Mouse (Mus musculus) T-helper 17 cell (primary cell): ENCODE measurements around the gene Apol9b.
"Not testable (repeated sequence)": the region's sequence is repeated elsewhere in the genome, so short reads cannot be mapped to it uniquely, and the experiment has no call there.

Source experiments
- in situ Hi-C, 2 experiments: fragments of 300-600 bp; cut with MboI, MseI; formaldehyde crosslinking; loops; 1 replicate in 1 of 2; 2 replicates in 1 of 2; pipeline ENCODE4 v1.15.1; 2025; ENCODE audit warnings: high pct_unique_total_duplicates in 2 of 2

Apol9b gene

DNA sequence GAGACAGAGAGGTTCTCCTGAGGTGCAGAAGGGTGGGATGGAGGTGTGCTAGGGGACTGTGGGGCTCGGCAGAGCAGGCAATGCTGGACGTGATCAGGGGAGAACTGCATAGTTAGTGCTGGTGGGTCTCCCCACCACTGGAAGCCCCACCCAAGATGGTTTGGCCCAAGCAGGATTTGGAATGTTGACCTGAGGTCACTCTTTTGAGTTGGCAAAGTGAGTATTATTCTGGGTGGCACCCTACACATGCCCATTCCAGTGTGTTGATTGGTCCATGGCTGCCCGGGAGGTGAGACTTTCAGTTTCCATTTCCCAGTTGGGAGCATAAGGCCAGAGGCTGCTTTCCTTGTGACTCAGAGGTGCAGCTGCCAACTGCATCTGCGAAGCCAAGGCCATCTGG is at the start of gene Apol9b:
Gene Apol9b (plus strand): TSS at position 301 of the 400 bp plus-strand sequence.
- in situ Hi-C loops, result not testable (repeated sequence)

- in situ Hi-C loops, result not testable (repeated sequence)
These were observed 44.9 kb upstream of the Apol9b start for GRCm38 (mm10) chr15:77683944-77684343.

DNA sequence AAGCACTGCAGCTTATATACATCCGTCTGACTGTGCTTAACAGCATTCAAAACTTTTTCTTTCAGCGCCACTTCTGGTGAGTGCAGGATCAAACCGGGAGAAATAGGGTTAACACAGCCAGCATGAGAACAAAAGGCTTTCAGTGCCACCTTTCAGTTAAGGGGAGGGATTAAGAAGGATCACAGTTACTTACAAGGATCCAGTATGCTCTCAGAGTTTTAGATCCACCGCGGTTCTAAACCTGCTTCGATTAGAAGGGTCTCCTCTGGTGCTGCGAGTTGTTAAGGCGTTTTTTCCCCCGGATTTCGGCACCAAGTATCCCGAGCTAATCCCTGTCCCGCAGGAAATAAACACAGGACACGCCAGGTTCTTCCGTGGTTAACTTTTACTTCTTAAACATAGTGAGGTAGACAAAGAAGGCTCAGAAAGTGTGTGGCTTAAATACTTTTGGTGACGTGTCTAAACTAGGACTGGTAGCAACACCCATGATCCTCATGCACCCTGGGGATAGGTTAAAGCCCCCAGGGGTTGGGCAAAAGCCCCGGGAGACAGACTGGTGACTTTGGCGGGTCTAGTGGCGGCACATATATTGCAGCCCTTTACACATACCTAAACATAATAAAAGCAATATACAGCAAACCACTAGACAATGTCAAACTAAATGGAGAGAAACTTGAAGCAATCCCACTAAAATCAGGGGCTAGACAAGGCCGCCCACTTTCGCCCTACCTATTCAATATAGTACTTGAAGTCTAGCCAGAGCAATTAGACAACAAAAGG is 37.1 kb upstream of the Apol9b start:
- in situ Hi-C loops, result loop anchor here in 1 of 2 experiments (5.0 kb wide), 1 partner anchor 239 kb away; no protein-coding TSS in a partner anchor

DNA sequence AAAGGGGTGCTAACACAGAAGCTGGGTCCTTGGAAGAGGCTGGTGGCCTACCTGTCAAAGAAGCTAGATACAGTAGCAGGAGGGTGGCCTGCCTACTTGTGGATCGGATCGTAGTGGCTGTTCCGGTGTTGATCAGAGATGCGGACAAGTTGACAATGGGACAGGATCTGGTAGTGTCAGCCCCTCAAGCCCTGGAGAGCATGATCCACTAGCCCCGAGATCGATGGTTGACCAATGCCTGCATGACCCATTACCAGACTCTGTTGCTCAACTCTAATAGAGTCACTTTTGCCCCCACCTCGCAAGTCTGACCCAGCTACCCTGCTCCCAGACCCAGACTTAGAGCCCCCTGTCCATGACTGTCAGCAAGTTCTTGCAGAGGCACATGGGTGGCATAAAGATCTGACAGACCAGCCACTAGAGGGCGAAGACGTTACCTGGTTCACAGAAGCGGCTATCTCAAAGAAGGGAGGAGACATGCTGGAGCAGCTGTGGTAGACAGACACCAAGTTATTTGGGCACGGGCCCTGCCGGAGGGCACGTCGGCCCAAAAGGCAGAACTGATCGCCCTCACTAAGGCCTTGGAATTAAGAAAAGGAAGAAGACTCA is 34.0 kb upstream of the Apol9b start:
- in situ Hi-C loops, result loop anchor here (5.0 kb wide), 3 partner anchors 53 to 247 kb away; partner anchors contain the start of gene Apol7b (in 1 of the 2)

- in situ Hi-C loops, result loop anchor here in 1 of 2 experiments (5.0 kb wide), 2 partner anchors 49 to 251 kb away; partner anchors contain the start of gene Apol7b
These were observed 30.2 kb upstream of the Apol9b start, which contains the start of gene Apol7e for GRCm38 (mm10) chr15:77698656-77699055. Gene Apol7e (plus strand): TSS chr15:77698857.

- in situ Hi-C loops, result loop anchor here in 1 of 2 experiments (5.0 kb wide), 1 partner anchor 42 kb away; no protein-coding TSS in a partner anchor
These were observed 23.5 kb upstream of the Apol9b start for GRCm38 (mm10) chr15:77705306-77705705.

GRCm38 (mm10) chr15:77708936-77709335 is 19.9 kb upstream of the Apol9b start:
- in situ Hi-C loops, result loop anchor here in 1 of 2 experiments (5.0 kb wide), 1 partner anchor 38 kb away; no protein-coding TSS in a partner anchor

- in situ Hi-C loops, result not testable (repeated sequence)
These were observed 10.6 kb upstream of the Apol9b start for GRCm38 (mm10) chr15:77718240-77718639.

GRCm38 (mm10) chr15:77721509-77721908 is 7.3 kb upstream of the Apol9b start:
- in situ Hi-C loops, result not testable (repeated sequence)

- in situ Hi-C loops, result not testable (repeated sequence)
These were observed 4.5 kb upstream of the Apol9b start for GRCm38 (mm10) chr15:77724208-77724911.

DNA sequence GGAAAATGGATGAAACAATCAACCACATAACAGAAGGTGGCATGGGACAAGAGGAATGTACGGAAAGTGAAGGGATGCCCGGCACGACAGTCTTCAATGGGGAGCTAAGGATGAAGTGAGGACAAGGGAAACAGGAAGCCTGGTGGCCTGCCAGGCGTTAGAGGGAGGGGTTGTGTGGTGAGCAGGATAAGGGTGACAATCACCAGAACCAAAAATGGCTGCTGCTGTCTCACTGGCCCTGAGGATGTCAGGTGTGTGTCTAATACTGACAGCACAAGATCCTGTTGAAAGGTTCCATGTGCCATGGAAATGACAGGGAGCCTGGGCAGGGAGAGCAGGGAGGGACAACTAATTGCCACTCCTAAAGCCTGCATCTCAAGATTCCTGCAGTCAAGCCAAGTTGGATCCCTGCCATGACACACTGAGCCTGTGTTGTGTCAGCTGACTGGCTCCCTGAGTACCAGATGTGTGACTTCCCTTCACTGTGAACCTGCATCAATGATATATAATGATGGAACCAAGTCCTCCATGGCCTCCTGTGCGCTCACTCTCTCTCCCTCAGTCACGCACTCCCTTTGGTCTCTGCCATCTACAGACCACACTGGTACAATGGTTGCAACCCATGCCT is 3.3 kb upstream of the Apol9b start:
- in situ Hi-C loops, result not testable (repeated sequence)

DNA sequence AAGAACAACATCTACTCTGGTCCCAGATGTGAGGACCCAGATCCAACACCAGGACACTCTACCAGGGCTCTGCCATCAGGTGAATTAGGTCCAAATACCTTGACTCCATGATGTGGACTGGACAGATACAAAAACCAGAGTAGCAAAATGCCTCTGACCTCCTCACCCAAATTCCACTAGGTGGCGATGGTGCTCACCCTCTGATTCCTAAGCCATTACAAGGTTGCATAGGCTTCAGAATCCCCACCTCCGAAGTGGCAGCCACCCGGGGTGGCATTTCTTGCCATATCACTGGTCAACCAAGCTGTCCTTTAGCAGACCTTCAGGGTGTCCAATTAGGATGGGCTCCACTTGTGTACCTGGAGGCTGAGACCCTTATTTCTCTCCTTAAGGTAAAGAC is 1.7 kb upstream of the Apol9b start:
- in situ Hi-C loops, result not testable (repeated sequence)

DNA sequence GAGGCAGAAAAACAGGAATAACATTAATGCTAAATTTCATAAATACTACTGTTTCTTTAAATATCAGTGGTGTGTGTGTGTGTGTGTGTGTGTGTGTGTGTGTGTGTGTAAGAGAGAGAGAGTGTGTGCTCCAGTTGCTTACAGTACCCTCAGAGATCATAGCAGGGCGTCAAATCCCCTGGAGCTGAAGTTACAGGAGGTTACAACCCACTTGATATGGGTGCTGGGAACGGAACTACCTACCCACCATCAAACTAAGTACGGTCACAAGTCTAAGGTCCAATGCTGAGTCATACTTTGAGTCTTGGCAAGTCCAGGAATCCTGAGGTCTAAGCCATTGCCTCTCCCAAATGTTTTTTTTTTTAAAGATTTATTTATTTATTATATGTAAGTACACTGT is 1.1 kb upstream of the Apol9b start:
- in situ Hi-C loops, result not testable (repeated sequence)

- in situ Hi-C loops, result loop anchor here in 1 of 2 experiments (5.0 kb wide), 1 partner anchor 324 kb away; no protein-coding TSS in a partner anchor
These were observed 2.8 kb downstream of the Apol9b start for GRCm38 (mm10) chr15:77731605-77732004.

GRCm38 (mm10) chr15:77732851-77733250 is 4.0 kb downstream of the Apol9b start:
- in situ Hi-C loops, result loop anchor here in 1 of 2 experiments (5.0 kb wide), 1 partner anchor 326 kb away; no protein-coding TSS in a partner anchor

GRCm38 (mm10) chr15:77733380-77733779 is 4.5 kb downstream of the Apol9b start:
- in situ Hi-C loops, result loop anchor here in 1 of 2 experiments (5.0 kb wide), 1 partner anchor 326 kb away; no protein-coding TSS in a partner anchor

GRCm38 (mm10) chr15:77733903-77734302 is 5.1 kb downstream of the Apol9b start:
- in situ Hi-C loops, result loop anchor here in 1 of 2 experiments (5.0 kb wide), 1 partner anchor 327 kb away; no protein-coding TSS in a partner anchor

DNA sequence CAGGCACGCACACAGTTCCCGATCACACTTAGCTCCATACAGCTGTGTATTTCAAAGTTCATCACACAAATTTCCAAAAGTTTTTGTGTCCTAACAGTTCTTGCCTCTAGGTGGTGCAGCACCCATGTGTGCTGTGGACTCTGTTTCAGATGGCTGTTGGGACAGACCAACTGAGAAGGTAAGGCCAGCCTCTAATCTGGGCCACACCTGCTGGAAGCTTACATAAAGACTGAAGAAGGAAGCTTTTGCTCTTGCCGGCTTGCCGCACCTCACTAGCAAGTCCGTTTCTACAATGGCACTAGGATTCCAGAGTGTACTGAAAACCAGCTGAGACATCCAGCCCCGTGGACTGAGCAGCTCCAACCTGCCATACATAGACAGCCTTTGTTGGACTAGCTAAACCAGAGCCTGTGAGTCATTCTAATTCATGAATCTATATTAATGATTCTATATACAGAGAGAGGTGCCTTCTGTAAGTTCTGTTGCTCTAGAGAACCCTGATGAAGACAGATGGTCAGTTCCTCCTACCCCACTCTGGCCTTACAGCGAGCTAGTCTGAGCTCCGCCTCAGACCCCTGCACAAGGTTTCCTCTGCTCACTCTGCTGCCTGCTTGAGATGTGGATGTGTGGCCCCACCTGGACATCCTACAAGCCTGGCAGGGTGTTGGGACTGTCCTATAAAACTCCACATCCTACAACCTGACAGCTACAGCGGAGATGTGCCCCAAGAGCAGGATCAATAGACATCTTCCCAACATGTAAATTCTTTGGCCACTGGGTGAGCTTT is 11.9 kb downstream of the Apol9b start:
- in situ Hi-C loops, result no loop called here

DNA sequence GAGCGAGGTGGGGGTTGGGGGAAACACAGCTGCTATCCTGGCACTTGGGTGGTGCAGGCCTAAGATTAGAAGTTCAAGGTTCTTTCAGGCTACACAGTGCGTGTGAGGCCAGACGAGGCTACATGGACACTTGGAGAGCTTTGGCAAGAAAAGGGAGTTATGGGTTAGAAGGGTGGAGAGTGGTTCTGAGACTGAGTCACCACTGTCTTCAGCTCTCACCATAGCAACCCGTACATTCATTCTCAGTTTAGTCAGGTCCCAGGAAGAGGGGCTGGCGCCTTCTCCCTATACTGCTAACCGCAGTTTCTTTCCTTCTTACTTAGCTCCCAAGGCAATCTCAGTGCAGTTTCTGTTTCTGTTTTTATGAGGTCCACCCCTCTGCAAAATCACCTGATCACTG is 12.7 kb downstream of the Apol9b start:
- in situ Hi-C loops, result not testable (repeated sequence)

- in situ Hi-C loops, result loop anchor here (5.0 kb wide), 2 partner anchors 37 to 47 kb away; partner anchors contain the start of gene Apol7e (in 1 of the 2)
These were observed 15.8 kb downstream of the Apol9b start for GRCm38 (mm10) chr15:77744632-77745031.
